Mouse (Mus musculus): Measurements from ENCODE around the gene D630003M21Rik.

- TF ChIP-seq CTCF (IDR thresholded peaks at IDR 0.05; ENCODE audit: borderline replicate concordance, extremely low read depth, insufficient read depth, insufficient read length) (no peak), POLR2A (IDR thresholded peaks at IDR 0.05; ENCODE audit: borderline replicate concordance, extremely low read depth, insufficient read depth, insufficient read length, poor library complexity, severe bottlenecking) (no peak)
Measured at GRCm38 (mm10) chr2:158230617-158231016, 1.6 kb upstream of the D630003M21Rik start.
